Mouse (Mus musculus): ENCODE measurements around the gene Ntpcr.
A peak's percentile ranks its signal among the peaks of the same experiment; 100 is the strongest.

Ntpcr gene

DNA sequence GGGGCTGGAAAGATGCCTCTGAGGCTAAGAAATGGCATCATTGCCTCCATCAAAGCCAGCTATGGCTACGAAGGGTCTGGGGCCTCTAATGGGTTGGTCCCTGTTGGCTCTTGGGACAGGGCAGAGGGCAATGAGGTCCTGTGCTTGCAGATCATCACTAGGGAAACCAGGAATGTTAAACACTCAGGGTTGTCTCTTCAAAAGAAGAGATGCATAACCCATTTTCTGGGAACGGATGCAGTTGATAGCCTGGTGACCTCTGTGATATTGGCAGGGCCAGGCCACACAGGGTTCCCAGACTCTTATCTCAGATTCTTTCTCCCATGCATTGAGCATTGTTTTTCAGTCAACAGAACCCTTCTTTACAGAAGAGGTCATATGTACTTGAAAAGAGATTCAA, 42.5 kb downstream of the Ntpcr start:
- ATAC-seq (ENCODE audit: insufficient number of reproducible peaks, low FRiP score, low TSS enrichment) = no peak

DNA sequence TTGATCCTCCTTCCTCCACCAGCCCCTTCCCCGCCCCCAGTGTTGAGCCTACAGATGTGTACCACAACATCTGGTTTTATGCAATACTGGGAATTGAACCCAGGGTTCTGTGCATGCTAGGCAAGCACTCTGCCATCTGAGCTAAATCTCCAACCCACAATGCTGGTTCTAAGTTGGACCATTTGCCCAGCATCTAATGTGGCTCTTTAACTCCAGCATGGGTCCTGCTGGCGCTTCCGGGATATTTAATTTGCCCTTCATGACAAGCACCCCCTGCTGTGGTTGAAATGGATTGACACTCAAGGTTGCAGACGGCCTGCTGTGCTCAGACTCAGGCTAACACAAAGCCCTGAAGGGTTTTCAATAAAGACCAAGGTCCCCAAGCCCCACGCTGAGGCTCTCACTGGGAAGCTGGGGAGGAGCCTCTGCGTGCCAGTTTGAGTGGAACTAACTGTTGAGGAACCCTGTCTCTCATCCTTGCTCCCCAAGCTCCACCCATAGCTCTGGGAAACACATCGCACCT, 43.6 kb downstream of the Ntpcr start:
- no peak for ATAC-seq (ENCODE audit: insufficient number of reproducible peaks, low FRiP score, low TSS enrichment)

DNA sequence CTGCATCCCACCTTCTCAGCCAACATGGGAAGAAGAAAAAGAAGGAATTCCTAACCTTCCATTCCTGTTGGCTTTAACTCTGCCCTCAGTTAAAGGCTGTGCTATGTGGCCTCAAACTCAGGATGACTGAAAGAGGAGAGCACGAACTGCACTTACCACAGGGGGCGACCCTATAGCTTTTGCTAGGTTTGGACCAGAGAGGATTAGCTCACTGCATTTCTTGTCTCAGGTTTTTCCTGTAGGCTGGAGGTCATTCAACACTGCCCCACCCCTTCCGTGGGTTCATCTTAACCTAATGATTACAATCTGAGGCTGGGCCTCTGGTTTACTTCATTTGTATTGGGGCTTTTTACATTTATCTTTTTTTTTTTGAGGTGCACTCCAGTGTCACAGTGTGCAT, 45.3 kb downstream of the Ntpcr start:
- ATAC-seq (ENCODE audit: insufficient number of reproducible peaks, low FRiP score, low TSS enrichment) = no peak

DNA sequence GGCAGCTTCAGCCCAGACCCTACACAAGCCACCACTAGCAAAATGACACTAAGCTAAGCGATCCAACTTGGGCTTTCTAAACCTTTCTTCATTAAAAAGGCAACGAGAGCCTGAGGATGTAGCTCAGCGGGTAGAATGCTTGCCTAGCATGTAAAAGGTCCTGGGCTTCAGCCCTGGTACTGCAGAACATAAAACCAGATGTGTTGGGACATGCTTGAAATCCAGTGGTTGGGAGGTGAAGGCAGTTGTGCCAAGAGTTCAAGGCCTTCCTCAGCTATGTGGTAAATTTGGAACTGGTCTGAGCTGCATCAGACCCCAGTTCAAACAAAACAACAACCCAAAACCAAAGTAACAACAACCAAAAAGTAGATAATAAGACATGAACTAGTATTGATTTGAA, 46.6 kb downstream of the Ntpcr start:
- no peak for ATAC-seq (ENCODE audit: insufficient number of reproducible peaks, low FRiP score, low TSS enrichment)

DNA sequence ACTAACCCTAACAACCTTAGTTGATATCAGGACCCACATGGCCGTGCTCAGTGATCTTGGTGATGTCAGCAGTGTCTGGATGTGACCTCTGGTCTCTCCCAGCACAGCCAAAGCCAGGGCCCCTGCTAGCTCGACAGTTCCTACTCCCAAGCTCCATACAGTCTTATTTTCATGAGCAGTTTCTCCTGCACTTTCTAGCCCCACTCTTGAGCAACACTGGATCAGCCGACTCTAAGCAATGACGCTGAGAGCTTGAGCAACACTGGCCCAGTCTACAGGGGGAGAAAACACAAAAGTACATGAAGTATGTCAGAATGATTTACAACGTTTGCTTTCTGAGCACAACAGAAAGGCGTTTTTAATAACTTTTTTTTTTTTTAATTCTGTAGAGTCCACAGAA, 47.0 kb downstream of the Ntpcr start:
- no peak for ATAC-seq (ENCODE audit: insufficient number of reproducible peaks, low FRiP score, low TSS enrichment)

DNA sequence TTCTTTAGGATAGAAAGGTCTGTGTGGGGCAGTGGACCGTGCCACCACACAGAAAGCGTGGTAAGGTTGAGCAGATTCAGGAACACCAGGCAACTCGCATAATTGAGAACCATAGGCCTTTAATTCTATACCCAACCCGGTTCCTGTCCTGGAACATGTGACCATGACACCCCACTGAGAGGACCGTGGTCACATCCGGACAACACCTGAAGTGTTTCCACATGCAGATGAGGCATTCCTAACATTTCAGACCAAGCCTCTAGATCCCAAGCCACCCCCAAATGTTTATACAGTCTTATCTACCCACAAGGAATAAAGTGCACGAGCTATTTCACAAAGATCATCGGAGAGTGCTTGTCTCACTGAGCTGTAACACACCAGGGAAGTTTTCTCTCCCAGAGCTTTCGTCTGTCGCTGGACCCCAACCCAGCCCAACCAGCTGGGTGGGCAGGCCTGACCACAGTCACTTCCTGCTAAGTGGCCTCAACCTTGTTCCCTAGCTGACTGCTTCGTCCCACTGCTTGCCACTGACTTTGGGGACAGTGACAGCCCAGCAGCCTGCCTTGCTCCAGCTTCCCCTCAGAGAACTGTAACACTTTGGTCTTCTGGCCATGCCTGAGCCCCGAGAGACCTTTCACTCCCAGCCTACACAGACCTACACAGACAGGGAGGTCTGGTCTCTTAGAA, 47.9 kb downstream of the Ntpcr start:
- ATAC-seq (ENCODE audit: insufficient number of reproducible peaks, low FRiP score, low TSS enrichment) = no peak

DNA sequence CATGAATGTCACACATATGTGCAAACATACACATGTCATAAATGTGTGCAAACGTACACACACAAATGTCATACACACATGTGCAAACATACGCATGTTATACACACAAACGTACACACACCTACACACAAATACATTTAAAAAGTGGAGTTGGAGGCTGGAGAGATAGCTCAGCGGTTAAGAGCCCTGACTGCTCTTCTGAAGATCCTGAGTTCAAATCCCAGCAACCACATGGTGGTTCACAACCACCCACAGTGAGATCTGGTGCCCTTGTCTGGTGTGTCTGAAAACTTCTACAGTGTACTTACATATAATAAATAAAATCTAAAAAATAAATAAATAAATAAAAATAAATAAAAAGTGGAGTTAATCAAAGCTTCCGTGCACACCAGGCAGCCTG, 49.2 kb downstream of the Ntpcr start:
- ATAC-seq (ENCODE audit: insufficient number of reproducible peaks, low FRiP score, low TSS enrichment) = no peak

DNA sequence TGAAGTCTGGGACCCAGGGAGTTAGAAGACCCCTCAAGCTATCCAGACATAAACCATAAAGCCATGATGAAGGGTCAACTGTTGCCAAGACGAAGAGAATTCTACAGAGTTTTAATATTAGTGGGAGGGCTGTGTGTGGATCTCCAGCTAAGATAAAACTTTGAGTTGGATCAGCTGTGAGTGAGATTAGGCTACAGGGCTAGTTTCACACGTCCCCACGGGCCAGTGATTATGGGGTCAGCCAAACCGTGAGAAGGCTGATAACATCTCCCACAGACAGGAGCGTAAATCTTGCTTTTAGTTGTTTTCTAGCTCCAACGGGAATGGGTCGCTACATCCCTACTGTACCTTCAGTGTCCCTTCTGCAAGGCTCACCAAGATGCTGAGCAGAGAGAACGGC, 49.9 kb downstream of the Ntpcr start:
- no peak for ATAC-seq (ENCODE audit: insufficient number of reproducible peaks, low FRiP score, low TSS enrichment)

DNA sequence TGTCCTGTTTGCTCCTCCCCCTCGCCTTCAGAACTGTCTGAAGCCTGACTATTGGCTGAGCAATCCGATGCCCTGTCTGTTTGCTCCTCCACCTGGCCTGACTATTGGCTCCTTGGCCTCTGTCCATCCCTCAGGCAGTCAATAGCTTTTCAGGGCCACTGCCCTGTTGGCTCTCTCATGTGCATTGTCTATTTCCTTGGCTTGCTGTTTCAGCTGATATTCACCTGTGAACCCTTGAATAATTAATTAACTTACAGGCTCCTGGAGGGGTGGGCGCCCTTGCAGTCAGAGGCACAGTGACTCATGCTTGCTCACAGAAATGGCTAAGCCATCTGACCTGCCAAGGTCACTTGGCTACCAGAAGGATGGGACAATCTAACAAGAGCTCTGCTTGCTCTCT, 52.4 kb downstream of the Ntpcr start:
- no peak for ATAC-seq (ENCODE audit: insufficient number of reproducible peaks, low FRiP score, low TSS enrichment)

DNA sequence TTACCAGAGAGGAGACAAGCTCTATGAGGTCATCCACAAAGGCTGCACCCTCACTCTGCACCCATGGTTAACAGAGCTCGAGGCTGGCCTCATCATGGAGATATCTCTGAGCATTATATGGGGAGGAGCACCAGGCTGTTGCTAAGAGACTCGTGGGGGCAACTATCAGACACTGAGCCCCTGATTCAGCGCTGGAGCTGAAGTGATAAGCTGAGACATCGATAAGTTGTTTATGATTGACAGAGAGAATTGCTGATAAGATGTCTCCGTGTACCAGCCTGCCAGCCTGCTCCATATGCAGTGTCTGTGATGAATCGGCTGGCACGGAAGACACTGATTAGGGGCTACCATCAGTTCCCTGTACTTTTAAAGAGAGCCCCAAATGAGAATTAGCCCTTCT, 57.1 kb downstream of the Ntpcr start:
- ATAC-seq (ENCODE audit: insufficient number of reproducible peaks, low FRiP score, low TSS enrichment) = no peak

DNA sequence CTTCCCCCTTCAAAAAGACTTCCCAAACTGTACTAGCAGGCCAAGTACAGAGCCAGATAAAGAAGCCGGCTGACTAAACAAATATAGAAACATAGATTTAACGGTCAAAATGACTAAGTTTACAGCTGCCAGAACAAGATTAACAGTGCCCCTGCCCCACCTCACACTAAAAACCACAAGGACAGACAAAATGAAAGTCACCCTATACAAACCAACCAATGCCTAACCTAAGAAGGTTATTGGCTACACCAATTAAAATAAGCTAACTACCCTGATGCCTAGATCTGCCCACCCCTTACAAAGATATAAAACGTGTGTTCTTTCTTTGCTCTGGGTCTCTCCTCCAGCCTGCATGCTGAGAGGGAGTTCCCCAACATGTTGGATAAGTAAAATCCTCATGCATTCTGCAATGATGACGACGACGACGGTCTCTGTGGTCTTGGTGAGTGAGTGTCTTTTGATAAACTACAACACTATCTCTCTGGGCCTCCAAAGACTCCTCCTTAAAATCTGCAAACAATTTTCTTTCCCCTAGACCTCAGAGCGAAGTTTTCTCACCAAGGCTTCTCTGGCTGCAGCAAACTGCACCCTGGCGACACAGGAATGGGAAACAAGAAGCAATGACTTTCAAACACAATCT, 63.2 kb downstream of the Ntpcr start:
- no peak for ATAC-seq (ENCODE audit: insufficient number of reproducible peaks, low FRiP score, low TSS enrichment)

DNA sequence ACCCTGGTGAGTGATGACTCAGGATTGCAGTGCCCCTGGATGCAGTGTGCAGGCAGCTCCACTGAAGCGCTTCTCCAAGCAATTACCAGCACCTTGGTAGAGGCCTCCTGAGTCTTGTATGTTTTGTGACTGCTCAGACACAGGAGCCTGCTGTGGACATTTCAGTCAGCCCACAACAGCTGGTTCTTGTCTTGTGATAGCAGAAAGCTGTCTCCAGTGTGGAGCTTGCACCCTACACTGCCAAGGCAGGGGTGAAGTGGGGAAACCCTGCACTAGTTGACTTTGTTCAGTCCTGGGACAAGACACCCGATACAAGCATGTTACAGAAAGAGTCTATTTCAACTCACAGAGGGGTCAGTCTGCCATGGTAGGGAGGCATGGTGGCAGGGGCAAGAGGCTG, 65.6 kb downstream of the Ntpcr start:
- ATAC-seq (ENCODE audit: insufficient number of reproducible peaks, low FRiP score, low TSS enrichment) = no peak

DNA sequence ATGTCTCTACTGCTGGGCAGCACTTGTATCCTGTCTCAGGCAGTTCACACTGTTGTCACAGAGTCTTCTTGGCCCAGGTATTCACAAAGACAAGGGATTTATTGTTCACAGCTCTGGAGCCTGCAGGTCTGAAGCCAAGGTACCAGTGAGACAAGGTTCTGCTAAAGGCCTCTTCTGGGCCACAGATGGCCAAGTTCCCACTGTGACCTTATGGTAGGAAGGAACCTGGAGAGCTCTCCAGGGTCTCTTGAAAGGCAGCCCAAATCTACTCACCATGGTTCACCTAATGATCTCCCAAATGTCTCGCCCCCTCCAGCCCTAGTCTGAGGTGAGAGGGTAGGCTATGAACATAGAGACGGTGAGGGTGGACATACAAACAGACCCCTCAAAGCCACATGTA, 67.2 kb downstream of the Ntpcr start:
- peak; percentile 58; the same call in 1 of the 2 replicates for ATAC-seq (ENCODE audit: insufficient number of reproducible peaks, low FRiP score, low TSS enrichment)

Data from cerebellum, adult (tissue).